Mouse (Mus musculus): Measurements from ENCODE around the gene Pigm.

The Pigm gene

DNA sequence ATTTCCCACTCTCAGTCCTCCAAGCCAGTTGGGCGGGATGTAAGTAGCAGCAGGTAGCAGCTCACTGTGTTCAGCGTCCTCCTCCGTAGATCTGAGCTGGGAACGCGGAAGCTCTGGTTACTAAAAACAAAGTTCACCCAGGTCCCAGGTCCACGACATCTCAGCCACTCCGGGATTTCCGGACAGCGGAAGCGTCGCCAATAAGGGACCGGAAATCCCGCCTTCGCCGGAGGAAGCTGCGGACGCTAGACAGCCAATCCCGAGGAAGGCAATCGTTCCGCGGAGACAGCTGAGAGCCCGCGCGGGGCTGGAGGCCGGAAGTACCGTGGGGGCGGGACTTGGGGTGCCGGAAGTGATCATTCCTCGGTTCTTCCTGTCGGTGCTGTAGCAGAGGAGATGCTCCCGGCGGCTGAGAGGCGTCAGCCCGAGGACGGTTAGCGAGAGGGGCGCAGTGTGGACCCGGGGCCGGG, at the start of gene Pigm:
Pigm (plus strand) TSS at position 349 of the 470 bp plus-strand sequence.
- in situ Hi-C loops (cut with MseI, MboI) = no loop called here

GRCm38 (mm10) chr1:172326684-172327083, 49.7 kb upstream of the Pigm start:
- in situ Hi-C loops (cut with MseI, MboI) = no loop called here

DNA sequence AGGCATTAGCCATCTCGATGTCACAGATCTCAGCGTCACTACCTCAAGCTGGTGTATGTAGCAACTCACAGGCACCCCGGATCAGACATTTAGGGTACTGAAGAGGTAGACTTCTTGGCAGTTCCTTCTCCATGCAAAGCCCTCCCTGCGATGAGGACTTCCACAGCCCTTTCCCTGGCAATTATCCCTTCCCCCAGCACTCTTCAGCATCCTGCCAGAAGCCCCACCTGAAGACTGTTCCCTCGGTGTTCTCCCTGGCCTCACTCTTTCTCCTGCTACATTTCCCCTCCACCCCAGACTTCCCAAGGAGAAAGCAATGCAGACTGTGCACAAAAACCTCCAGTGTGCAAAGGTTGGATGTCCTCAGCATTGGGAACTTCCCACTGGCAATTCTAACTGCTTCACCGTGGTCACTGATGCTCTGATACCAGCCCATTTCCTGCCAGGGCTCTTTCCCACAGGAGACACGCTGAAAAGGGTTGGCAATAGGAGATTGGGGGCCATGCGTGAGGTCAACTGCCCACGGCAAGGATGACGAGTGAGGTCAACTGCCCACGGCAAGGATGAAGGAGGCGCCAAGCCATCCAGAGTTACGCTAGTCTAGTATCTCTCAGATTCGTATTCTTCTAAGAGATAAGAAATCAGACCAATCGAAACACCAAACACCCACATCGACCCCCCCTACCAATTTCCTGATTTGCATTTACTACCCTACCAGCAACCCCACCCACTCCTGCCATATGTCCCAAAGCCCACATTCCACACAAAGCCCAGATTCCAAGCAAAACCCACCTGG, 48.9 kb upstream of the Pigm start:
- in situ Hi-C loops (cut with MseI, MboI) = no loop called here

DNA sequence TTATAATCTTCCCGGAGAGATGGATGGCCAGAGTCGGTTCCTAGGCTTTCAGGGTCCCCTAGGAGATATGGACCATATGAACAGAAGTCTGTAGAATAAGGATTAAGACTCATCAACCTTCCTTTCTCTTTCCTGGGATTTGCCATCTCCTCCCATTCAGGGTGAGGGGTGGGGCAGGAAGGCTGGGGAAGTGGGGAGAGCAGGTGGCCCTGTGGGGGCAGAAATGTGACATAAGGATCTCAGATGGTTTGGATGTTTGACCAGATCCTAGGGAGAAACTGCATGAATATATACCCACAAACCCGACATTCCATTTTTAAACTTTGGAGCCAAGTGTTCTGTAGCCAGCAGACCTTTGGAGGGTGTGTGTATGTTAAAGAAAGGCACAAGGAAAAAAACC, 48.3 kb upstream of the Pigm start:
- in situ Hi-C loops (cut with MseI, MboI) = no loop called here

- in situ Hi-C loops (cut with MseI, MboI) = no loop called here
Observed at GRCm38 (mm10) chr1:172328461-172328860, 47.9 kb upstream of the Pigm start.

DNA sequence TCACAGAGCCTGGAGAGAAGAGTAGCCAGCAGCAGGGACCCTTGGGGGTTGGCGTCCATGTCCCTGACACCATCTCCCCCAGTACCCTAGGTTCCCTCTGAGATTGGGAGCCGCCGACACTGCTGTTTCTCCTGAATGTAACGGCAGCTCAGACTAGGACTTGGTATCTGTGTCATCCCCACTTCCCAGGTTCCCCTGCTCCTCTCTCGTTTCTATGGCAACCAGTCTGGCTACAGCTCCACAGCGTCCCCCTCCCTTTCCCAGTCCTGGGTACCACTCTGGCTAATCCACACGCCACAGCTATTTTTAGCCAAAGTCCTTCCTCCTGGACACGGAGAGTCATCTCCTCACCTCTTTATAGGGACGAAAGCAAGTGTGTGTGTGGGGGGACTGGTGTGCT, 47.2 kb upstream of the Pigm start, which contains the start of gene Kcnj9:
Kcnj9 (minus strand) TSS at position 188 of the 400 bp plus-strand sequence.
- in situ Hi-C loops (cut with MseI, MboI) = no loop called here

DNA sequence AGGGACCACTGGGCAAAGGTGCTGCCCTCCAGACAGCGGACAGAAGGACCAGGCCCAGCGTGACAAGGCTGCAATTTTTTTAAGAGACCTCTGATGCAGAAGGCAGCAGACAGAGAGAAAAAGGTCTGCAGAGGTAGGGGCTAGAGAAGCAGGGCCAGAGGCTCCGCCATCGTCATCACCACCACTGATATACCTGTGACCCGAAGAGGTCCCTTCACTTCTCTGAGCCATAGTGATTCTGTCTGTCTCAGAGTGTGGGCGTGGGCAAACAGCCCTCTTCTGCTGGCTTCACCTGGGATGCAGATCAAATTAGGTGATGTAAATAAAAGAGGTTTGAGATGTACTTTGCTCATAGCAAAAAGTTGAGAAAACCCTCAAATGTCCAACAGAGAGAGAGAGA, 46.7 kb upstream of the Pigm start:
- in situ Hi-C loops (cut with MseI, MboI) = no loop called here

- in situ Hi-C loops (cut with MseI, MboI) = no loop called here
Observed at GRCm38 (mm10) chr1:172331422-172331947, 44.9 kb upstream of the Pigm start.

DNA sequence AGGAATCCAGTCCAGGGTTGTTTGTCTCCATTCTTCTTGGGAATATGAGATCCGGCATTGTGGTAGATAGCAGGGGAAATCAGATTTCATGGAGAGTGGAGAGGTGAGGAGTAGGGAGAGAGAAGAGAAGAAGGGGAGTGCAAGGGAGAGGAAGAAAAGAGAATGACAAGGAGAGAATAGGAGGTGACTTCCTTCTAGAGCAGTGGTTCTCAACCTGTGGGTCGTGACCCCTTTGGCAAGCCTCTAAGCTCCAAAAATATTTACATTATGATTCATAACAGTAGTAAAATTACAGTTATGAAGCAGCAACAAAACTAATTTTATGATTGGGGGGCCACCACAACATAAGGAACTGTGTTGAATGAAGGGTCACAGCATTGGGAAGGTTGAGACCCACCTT, 43.4 kb upstream of the Pigm start:
- in situ Hi-C loops (cut with MseI, MboI) = no loop called here

- in situ Hi-C loops (cut with MseI, MboI) = no loop called here
Observed at GRCm38 (mm10) chr1:172333512-172333911, 42.8 kb upstream of the Pigm start.

- in situ Hi-C loops (cut with MseI, MboI) = no loop called here
Observed at GRCm38 (mm10) chr1:172335804-172336203, 40.5 kb upstream of the Pigm start.

GRCm38 (mm10) chr1:172337411-172338185, 38.7 kb upstream of the Pigm start:
- in situ Hi-C loops (cut with MseI, MboI) = no loop called here

DNA sequence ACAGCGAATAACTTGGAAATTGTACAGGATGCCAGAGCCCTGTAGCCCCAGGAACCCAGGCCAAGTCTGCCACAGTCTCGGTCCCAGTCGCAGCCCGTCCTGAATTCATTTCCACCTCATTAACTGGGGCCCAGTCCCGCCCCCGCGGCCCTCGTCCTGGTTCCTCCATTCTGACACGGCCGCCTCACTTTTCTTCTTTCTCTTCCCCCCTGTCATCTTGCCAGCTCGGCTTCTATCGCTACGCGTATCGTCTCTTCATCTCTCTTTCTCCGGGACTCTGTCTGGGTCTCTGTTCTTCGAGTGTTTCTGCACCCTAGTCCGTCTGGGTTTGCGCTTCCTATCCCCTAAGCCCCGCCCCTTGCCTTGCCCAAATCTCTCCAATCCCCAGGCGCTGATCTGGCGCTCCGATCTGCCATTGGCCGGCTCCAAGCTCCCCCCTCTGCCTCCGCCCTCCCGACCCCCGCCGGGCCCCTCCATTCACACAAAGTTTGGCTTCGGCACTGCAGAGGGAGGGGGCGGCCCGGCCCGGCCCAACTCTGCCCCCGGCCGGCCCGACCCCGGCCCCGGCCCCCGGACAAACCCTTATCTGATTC, 35.5 kb upstream of the Pigm start, which contains the start of gene Kcnj10:
Kcnj10 (plus strand) TSS at position 482 of the 593 bp plus-strand sequence.
- in situ Hi-C loops (cut with MseI, MboI) = no loop called here

- in situ Hi-C loops (cut with MseI, MboI) = no loop called here
Observed at GRCm38 (mm10) chr1:172341386-172341785, 35.0 kb upstream of the Pigm start.

DNA sequence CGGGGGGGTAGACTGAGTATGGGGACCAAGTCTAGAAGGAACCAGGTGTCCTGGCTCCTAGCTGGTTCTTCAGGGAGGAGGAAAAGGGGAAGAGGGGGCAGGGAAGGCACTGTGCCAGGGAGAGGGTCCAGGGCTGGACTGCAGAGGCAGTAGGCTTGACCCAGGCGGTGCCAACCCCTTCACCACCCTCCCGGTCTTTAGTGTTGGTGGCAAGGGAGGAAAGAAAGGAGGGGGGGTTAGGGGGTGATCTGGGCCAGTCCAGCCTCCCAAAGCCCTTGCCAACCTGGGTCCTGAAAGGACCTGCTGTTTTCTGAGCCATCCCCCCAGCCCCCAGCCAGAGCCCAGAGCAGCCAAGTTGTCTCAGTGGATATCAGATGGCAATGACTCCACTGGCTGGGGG, 33.6 kb upstream of the Pigm start:
- in situ Hi-C loops (cut with MseI, MboI) = no loop called here

GRCm38 (mm10) chr1:172343914-172344313, 32.4 kb upstream of the Pigm start:
- in situ Hi-C loops (cut with MseI, MboI) = no loop called here

GRCm38 (mm10) chr1:172344820-172345219, 31.5 kb upstream of the Pigm start:
- in situ Hi-C loops (cut with MseI, MboI) = no loop called here

DNA sequence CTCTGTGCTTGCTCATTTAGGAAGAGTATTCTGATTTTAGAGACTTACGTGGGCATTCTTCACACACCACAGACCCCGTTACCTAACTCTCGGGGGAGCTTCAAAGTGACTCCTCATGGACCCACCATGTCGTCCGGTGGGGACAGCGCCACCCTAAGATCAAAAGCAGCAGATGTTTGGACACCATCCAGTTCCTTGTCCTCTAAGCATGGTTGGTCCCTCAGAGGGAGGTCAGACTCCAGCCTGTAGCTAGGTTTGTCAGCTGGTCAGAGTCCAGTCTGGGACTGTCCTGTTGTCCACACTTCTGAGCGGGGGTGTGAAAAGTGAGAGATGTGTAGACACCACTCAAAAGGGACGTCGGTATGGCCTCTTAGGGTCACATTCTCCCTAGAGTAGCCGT, 29.6 kb upstream of the Pigm start:
- in situ Hi-C loops (cut with MseI, MboI) = no loop called here

DNA sequence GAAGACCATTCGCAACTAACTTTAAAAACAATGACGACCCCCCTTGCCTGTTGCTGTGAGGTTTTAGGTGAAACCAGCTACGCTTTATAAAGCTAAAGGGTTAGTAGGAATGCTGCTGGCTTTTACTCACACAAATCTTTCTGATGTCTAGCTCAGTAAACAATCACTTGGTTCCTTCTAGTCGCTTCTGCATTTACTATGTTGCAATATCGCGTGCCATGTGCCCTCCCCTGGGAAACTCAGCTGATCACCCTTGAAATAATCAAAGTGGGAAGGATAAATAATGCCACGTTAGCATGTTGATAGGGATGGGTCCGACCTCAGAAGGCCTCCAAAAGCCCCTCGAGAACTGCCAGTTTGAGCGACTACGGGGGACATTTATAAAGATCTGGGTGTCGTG, 29.0 kb upstream of the Pigm start:
- in situ Hi-C loops (cut with MseI, MboI) = no loop called here

DNA sequence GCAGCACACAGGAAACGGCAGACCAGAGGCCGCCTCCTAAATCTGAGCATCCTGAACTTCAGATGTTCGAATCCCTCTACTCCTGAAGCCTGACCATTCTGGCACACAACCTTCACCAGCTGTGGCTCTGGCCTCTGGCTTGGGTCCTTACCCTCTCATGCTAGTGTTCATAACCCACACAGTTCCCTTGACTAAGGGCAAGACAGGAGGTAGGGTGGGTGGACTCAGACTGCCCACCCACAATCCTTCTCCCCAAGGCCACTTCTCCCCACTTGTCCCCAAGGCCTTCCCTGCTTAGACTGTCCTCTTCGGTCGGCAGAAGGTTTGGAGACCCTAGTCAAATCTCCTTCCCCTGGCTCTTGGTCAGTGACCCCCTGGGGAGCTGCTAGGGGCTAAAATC, 26.8 kb upstream of the Pigm start:
- in situ Hi-C loops (cut with MseI, MboI) = no loop called here

DNA sequence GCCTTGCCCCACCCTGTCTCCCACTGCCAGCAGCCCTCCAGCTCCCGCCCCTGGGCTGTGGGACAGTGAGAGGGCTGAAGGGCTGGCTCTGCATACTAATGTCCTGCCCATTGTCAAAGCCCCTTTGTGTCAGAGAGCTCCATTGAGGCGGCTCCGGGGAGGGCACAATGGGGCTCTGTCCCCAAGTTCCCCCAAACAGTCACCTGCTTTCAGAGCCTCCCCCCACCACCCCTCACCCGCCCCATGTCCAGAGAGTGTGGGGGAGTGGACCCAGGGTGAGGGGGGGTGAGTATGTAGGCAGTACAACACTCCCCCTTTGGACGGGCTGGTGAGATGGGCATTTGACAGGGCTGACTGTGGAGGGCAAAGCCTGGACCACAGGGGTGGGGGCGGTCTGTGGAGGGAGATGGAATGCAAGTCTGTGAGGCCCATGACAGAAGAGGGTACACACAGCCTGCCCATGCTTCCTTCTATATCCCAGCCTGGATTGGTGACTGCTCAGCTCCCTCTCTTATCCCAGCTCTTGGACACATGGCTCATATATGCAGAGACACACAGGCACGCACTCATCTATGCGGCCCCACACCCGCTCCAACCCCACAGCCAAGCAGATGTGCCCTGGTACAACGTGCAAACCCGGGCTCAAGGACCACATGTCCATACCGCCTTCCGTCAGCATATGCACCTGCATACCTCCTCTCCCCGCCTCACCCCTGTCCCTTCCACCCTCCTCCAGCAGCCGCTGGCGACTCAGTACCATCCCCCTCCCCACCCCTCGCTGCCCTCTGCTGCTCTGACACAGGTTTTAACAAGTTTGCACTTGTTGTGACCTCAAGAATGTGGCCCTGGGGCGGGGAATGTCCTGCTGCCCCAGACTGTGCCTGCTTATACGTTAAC, 26.2 kb upstream of the Pigm start:
- in situ Hi-C loops (cut with MseI, MboI) = no loop called here
